Mouse (Mus musculus): Measurements from ENCODE around the gene Ncan. TPM values are rescaled to one million over a fixed set of nuclear protein-coding genes. Genes with fewer than 3 reads are reported as not detected.

The Ncan gene
- polyA plus RNA-seq, 1 experiment, result 0.33 TPM

GRCm38 (mm10) chr8:70112401-70113016, 8.2 kb downstream of the Ncan start:
- TF ChIP-seq CTCF (IDR thresholded peaks at IDR 0.05; ENCODE audit: borderline replicate concordance, insufficient read depth, low read length) (no peak), POLR2A (IDR thresholded peaks at IDR 0.05; ENCODE audit: low read depth, low read length) (no peak)
- no peak overlapping the region for H3K4me3 ChIP-seq (ENCODE audit: insufficient read depth, low read length)
- H3K4me1 ChIP-seq (ENCODE audit: control insufficient read depth, insufficient read depth, low read length), result no peaks in the 10 kb centered on the region

DNA sequence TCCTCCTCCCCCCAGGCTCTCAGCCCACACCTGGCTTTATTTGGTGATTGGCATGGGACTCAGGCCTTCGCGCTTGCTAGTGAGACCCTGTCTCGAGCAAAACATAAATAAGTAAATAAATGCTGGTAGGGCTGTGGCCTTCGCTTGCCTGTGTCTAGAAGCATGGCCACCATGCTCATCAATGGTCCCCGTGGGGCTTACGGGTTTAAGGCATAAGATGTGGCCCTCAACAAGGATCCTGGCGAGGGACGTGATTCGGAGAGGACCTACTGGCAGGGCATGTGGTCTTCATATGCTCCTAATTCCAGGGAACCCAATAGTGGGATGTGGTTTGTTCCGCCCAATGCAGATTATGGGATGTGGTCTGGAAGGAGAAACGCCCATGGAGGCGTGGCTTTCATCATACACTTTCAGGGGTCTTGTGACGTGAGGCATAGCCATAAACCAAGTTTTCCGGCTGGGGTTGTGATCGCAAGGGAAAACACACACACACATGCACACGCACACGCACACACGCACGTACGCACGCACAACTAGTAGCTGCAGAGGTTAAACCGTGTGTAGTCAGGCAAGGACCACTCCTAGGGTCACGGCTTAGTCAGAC, 9.4 kb downstream of the Ncan start:
- Histone ChIP-seq H3K4me3 (ENCODE audit: insufficient read depth, low read length) (no peak overlapping the region), H3K4me1 (ENCODE audit: control insufficient read depth, insufficient read depth, low read length) (no peaks in the 10 kb centered on the region), H3K27ac (ENCODE audit: insufficient read depth, low read length) (no peak overlapping the region)
- TF ChIP-seq CTCF (IDR thresholded peaks at IDR 0.05; ENCODE audit: borderline replicate concordance, insufficient read depth, low read length) (no peak), POLR2A (IDR thresholded peaks at IDR 0.05; ENCODE audit: low read depth, low read length) (no peak)

More at GRCm38 (mm10) chr8:70112401-70113016, 8.2 kb downstream of the Ncan start:
- H3K27ac ChIP-seq (ENCODE audit: insufficient read depth, low read length), result no peak overlapping the region

DNA sequence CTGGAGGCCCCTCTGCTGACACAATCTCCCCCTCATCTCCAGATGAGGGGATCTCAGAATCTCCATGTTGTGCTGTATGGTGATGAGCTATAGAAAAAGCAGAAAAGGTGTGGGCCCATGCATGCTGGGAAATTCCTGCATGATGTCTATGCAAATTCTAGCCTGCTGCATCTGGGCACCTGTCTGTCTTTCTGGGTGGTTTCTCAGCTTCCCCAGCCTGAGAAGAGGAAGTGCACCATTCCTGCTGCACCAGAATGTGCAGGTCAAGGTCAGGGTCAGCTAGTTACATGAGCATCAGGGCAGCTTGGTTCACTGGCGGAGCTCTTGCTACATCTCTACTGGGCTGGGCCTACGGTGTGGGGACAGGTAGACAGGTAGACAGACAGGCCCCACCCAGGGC, 10.2 kb downstream of the Ncan start:
- no peak overlapping the region for H3K4me3 ChIP-seq (ENCODE audit: insufficient read depth, low read length)
- H3K27ac ChIP-seq (ENCODE audit: insufficient read depth, low read length), result no peak overlapping the region
- no peaks in the 10 kb centered on the region for H3K4me1 ChIP-seq (ENCODE audit: control insufficient read depth, insufficient read depth, low read length)
- TF ChIP-seq POLR2A (IDR thresholded peaks at IDR 0.05; ENCODE audit: low read depth, low read length) (no peak), CTCF (IDR thresholded peaks at IDR 0.05; ENCODE audit: borderline replicate concordance, insufficient read depth, low read length) (no peak)

DNA sequence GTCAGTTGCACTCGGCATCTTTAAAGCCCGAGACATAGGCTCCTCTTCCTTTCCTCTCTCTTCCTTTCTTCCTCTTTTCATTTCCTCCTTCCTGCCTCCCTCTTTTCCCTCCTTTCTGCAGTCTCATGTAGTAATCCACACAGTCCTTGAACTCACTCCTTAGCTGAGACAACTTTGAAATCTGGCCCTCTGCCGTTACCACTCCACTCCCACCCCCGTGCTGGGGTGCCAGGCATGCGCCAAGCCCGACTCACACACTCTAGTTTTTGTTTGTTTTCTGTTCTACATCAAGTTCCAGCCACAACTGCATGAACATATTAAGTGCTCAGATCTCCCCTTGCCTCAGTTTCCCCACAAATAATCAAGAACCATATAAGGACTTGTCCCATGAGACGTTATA, 15.8 kb downstream of the Ncan start:
- Histone ChIP-seq H3K4me1 (ENCODE audit: control insufficient read depth, insufficient read depth, low read length) (no peaks in the 10 kb centered on the region), H3K27ac (ENCODE audit: insufficient read depth, low read length) (no peak overlapping the region), H3K4me3 (ENCODE audit: insufficient read depth, low read length) (no peak overlapping the region)
- TF ChIP-seq CTCF (IDR thresholded peaks at IDR 0.05; ENCODE audit: borderline replicate concordance, insufficient read depth, low read length) (no peak), POLR2A (IDR thresholded peaks at IDR 0.05; ENCODE audit: low read depth, low read length) (no peak)

GRCm38 (mm10) chr8:70104506-70104905, 16.2 kb downstream of the Ncan start:
- no peak overlapping the region for H3K27ac ChIP-seq (ENCODE audit: insufficient read depth, low read length)
- TF ChIP-seq CTCF (IDR thresholded peaks at IDR 0.05; ENCODE audit: borderline replicate concordance, insufficient read depth, low read length) (peak; percentile 71; the same call in 1 of the 2 replicates), POLR2A (IDR thresholded peaks at IDR 0.05; ENCODE audit: low read depth, low read length) (no peak)
- no peaks in the 10 kb centered on the region for H3K4me1 ChIP-seq (ENCODE audit: control insufficient read depth, insufficient read depth, low read length)
- H3K4me3 ChIP-seq (ENCODE audit: insufficient read depth, low read length), result no peak overlapping the region

GRCm38 (mm10) chr8:70100241-70100640, 20.4 kb downstream of the Ncan start:
- no peaks in the 10 kb centered on the region for H3K4me1 ChIP-seq (ENCODE audit: control insufficient read depth, insufficient read depth, low read length)
- no peak overlapping the region for H3K4me3 ChIP-seq (ENCODE audit: insufficient read depth, low read length)
- no peak for TF ChIP-seq CTCF (IDR thresholded peaks at IDR 0.05; ENCODE audit: borderline replicate concordance, insufficient read depth, low read length)
- no peak for TF ChIP-seq POLR2A (IDR thresholded peaks at IDR 0.05; ENCODE audit: low read depth, low read length)
- H3K27ac ChIP-seq (ENCODE audit: insufficient read depth, low read length), result no peak overlapping the region

GRCm38 (mm10) chr8:70099276-70099675, 21.4 kb downstream of the Ncan start:
- no peaks in the 10 kb centered on the region for H3K4me1 ChIP-seq (ENCODE audit: control insufficient read depth, insufficient read depth, low read length)
- TF ChIP-seq CTCF (IDR thresholded peaks at IDR 0.05; ENCODE audit: borderline replicate concordance, insufficient read depth, low read length) (no peak), POLR2A (IDR thresholded peaks at IDR 0.05; ENCODE audit: low read depth, low read length) (no peak)
- H3K27ac ChIP-seq (ENCODE audit: insufficient read depth, low read length), result no peak overlapping the region
- no peak overlapping the region for H3K4me3 ChIP-seq (ENCODE audit: insufficient read depth, low read length)

DNA sequence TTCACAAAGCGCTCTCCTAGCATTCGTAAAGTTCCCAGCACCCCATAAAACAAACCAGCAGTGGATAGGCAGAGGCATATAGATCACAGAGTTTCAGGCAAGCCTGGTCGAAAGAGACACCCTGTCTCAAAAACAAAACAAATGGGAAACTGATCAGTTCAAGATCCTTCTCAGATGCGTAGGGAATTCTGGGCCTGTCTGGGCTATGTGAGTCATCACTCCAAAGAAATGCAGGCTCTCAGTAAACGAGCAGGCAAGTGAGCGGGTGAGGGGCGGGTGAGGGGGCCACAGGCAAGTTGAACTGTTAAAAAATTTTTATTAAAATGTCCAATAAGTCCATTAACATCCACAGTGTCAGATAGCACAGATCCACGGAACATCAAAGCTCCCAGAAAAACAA, 27.9 kb downstream of the Ncan start:
- Histone ChIP-seq H3K4me3 (ENCODE audit: insufficient read depth, low read length) (no peak overlapping the region), H3K27ac (ENCODE audit: insufficient read depth, low read length) (no peak overlapping the region), H3K4me1 (ENCODE audit: control insufficient read depth, insufficient read depth, low read length) (no peaks in the 10 kb centered on the region)
- no peak for TF ChIP-seq CTCF (IDR thresholded peaks at IDR 0.05; ENCODE audit: borderline replicate concordance, insufficient read depth, low read length)
- peak; percentile 18; the same call in 1 of the 2 replicates for TF ChIP-seq POLR2A (IDR thresholded peaks at IDR 0.05; ENCODE audit: low read depth, low read length)

DNA sequence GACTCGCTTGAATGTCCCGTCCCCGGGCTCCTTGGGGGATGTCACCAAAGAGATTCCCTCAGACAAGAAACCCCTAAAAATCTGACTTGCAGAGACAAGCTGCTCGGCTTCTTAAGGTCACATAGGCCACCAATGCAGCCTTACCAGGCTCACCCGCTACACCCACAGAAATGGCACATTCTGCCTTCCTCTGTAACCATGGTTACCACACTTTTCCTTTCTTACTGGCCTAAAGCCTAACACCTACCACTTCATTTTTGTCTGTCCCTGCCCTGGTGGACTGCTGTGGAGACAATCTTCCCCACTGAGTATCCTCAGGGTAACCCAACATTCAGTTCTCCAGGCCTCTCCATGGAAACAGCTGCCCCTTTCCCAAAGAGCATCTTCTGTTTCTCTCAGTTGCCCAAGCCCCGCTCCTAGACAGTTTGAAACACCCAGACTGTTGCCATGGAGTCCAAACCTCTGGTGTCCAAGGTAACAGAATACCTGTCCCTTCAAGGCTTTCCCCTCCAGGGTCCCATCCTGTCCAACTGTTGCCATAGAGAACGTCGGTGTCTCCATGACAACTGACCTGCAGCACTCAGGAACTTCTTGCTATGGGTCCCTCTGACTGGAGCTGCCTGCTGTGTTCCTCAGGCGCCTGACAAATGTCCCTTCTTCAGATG, 31.2 kb downstream of the Ncan start:
- TF ChIP-seq POLR2A (IDR thresholded peaks at IDR 0.05; ENCODE audit: low read depth, low read length) (no peak), CTCF (IDR thresholded peaks at IDR 0.05; ENCODE audit: borderline replicate concordance, insufficient read depth, low read length) (no peak)
- H3K4me3 ChIP-seq (ENCODE audit: insufficient read depth, low read length), result no peak overlapping the region
- H3K27ac ChIP-seq (ENCODE audit: insufficient read depth, low read length), result no peak overlapping the region
- H3K4me1 ChIP-seq (ENCODE audit: control insufficient read depth, insufficient read depth, low read length), result no peaks in the 10 kb centered on the region

All from embryonic fibroblast, embryonic 13.5 days (primary cell).